27 mouse cellular contexts compared by ENCODE assay signal in genomic region chr6:29168871-29169270, GRCm38 (mm10). TPM values are rescaled to one million over a fixed set of nuclear protein-coding genes. Genes with fewer than 3 reads are reported as not detected.
"Had no signal": no experiment of that assay in that cellular context is flagged by ENCODE, and none has a peak within 500 bp of the region (broad histone marks: within the 10 kb centered on the region; RNA-seq: fewer than 3 reads in every experiment).

No protein-coding gene starts in this region.

- H3K27ac ChIP-seq: gastrocnemius, adult 2 months; heart, embryonic 13.5 days; heart, embryonic 15.5 days; hindbrain, embryonic 10.5 days; hindbrain, embryonic 12.5 days; layer of hippocampus, adult 2 months; left cerebral cortex, adult 2 months; limb, embryonic 10.5 days; limb, embryonic 12.5 days; liver, embryonic 13.5 days had no signal

- H3K9me3 ChIP-seq: heart, embryonic 13.5 days; heart, embryonic 15.5 days; hindbrain, embryonic 10.5 days; hindbrain, embryonic 12.5 days; limb, embryonic 10.5 days; limb, embryonic 12.5 days; liver, embryonic 13.5 days had no signal

- H3K36me3 ChIP-seq: heart, embryonic 13.5 days; heart, embryonic 15.5 days; hindbrain, embryonic 10.5 days; hindbrain, embryonic 12.5 days; limb, embryonic 10.5 days; limb, embryonic 12.5 days; liver, embryonic 13.5 days had no signal

- H3K9ac ChIP-seq: heart, embryonic 15.5 days; hindbrain, embryonic 12.5 days; hindbrain, embryonic 14.5 days; liver, embryonic 13.5 days had no signal

- DNase-seq: gastrocnemius, adult 2 months; gastrocnemius, postnatal 10 days; gastrocnemius, postnatal 25 days; heart, postnatal 14 days; heart, postnatal 36 days; kidney, adult 18-20 months; kidney, adult 8-10 months; kidney, postnatal 10 days; kidney, postnatal 25 days; kidney, postnatal 4 days; liver; liver, embryonic 13.5 days had no signal

- H3K4me2 ChIP-seq: heart, embryonic 11.5 days; heart, embryonic 13.5 days; heart, embryonic 15.5 days; hindbrain, embryonic 12.5 days; hindbrain, embryonic 14.5 days; liver, embryonic 11.5 days; liver, embryonic 13.5 days had no signal

- ATAC-seq: hindbrain, embryonic 16.5 days; inflammation-experienced regulatory T-cells, adult 6 months; intestine, postnatal 0 days had no signal

- H3K4me3 ChIP-seq: gastrocnemius, adult 2 months; hindbrain, embryonic 12.5 days; layer of hippocampus, adult 2 months; left cerebral cortex, adult 2 months; limb, embryonic 12.5 days; liver, embryonic 13.5 days had no signal

RNA-seq across cellular contexts. Expression of gene Prrt4, which starts 10.5 kb away (rescaled TPM):
- total RNA-seq: granulocyte monocyte progenitor cell, adult 5-6 weeks had no signal
- polyA plus RNA-seq: inflammation-experienced regulatory T-cells, adult 6 months had no signal
